22 mouse cellular contexts compared by ENCODE assay signal in genomic region chr8:120131158-120131557, GRCm38 (mm10). TPM values are rescaled to one million over a fixed set of nuclear protein-coding genes. Genes with fewer than 3 reads are reported as not detected.
DNase-seq lines count a peak whose midpoint lies in the region; ATAC-seq and TF ChIP-seq lines count a peak whose summit lies in the region.
"Had no signal": no experiment of that assay in that cellular context is flagged by ENCODE, and none has a peak within 500 bp of the region (broad histone marks: within the 10 kb centered on the region; RNA-seq: fewer than 3 reads in every experiment).

No protein-coding gene starts in this region.

- peaks cover 31% of the 10 kb centered on the region for H3K4me1 ChIP-seq in bone marrow macrophage, adult 2 months (ENCODE audit: control insufficient read depth, insufficient read depth, low read length)
- H3K4me1 ChIP-seq in heart, embryonic 12.5 days (replicated peaks): peaks cover 39% of the 10 kb centered on the region

- no peak for TF ChIP-seq POLR2A in bone marrow macrophage, adult 2 months (IDR thresholded peaks at IDR 0.05; ENCODE audit: borderline replicate concordance, low read depth, low read length)

- no peak overlapping the region for H3K4me2 ChIP-seq in heart, embryonic 12.5 days
- H3K4me2 ChIP-seq: embryonic facial prominence, embryonic 12.5 days; forebrain, embryonic 12.5 days; heart, embryonic 13.5 days; hindbrain, embryonic 12.5 days had no signal

- no peak for TF ChIP-seq CTCF in bone marrow macrophage, adult 2 months (IDR thresholded peaks at IDR 0.05; ENCODE audit: low read depth, low read length)

- no peak overlapping the region for H3K4me3 ChIP-seq in bone marrow macrophage, adult 2 months (ENCODE audit: insufficient read depth, low read length)
- no peak overlapping the region for H3K4me3 ChIP-seq in heart, embryonic 12.5 days
- H3K4me3 ChIP-seq: embryonic facial prominence, embryonic 12.5 days; forebrain, embryonic 12.5 days; heart, embryonic 13.5 days; hindbrain, embryonic 12.5 days had no signal

- 76% methylated on average over 8 of the region's 8 CpGs for WGBS in heart, embryonic 12.5 days

- H3K9me3 ChIP-seq in heart, embryonic 12.5 days (replicated peaks): no peaks in the 10 kb centered on the region
- H3K9me3 ChIP-seq: embryonic facial prominence, embryonic 12.5 days; heart, embryonic 13.5 days; hindbrain, embryonic 12.5 days had no signal

- peak; percentile 84 for ATAC-seq in megakaryocyte, adult 5-6 weeks (ENCODE audit: poor library complexity, severe bottlenecking)
- peak; percentile 52 for ATAC-seq in neutrophil, adult 5-6 weeks (ENCODE audit: extremely low read depth, insufficient number of reproducible peaks, low FRiP score, poor library complexity, severe bottlenecking)
- no peak for ATAC-seq in heart, embryonic 12.5 days (ENCODE audit: insufficient number of reproducible peaks, low FRiP score)
- ATAC-seq: forebrain, postnatal 0 days; hindbrain, embryonic 16.5 days; inflammation-experienced regulatory T-cells, adult 6 months had no signal

- DNase-seq in 416B (ENCODE audit: low read depth): peak; percentile 70
- no peak for DNase-seq in spleen, postnatal 14 days (ENCODE audit: low spot score in 2 of 2)
- DNase-seq: adrenal gland, postnatal 14 days; cerebellum, postnatal 14 days; forebrain, postnatal 0 days; gastrocnemius, postnatal 14 days; heart, postnatal 36 days had no signal

- H3K27me3 ChIP-seq in heart, embryonic 12.5 days (replicated peaks): no peaks in the 10 kb centered on the region
- H3K27me3 ChIP-seq: heart, embryonic 13.5 days had no signal

- no peak overlapping the region for H3K9ac ChIP-seq in heart, embryonic 12.5 days
- H3K9ac ChIP-seq: embryonic facial prominence, embryonic 12.5 days; forebrain, embryonic 12.5 days; forebrain, postnatal 0 days; heart, embryonic 13.5 days; hindbrain, embryonic 12.5 days had no signal

- peaks cover 7% of the 10 kb centered on the region; the same call in 1 of the 2 replicates for H3K36me3 ChIP-seq in heart, embryonic 12.5 days
- H3K36me3 ChIP-seq: embryonic facial prominence, embryonic 12.5 days; forebrain, embryonic 12.5 days; hindbrain, embryonic 12.5 days had no signal

- 0 out of 2 replicates have a peak overlapping the region, but pooled peaks have one; percentile 12 for H3K27ac ChIP-seq in bone marrow macrophage, adult 2 months (ENCODE audit: insufficient read depth, low read depth, low read length)
- no peak overlapping the region for H3K27ac ChIP-seq in heart, embryonic 12.5 days (ENCODE audit: poor library complexity, severe bottlenecking)
- H3K27ac ChIP-seq: embryonic facial prominence, embryonic 12.5 days; forebrain, embryonic 12.5 days; heart, embryonic 13.5 days; hindbrain, embryonic 12.5 days had no signal

RNA-seq across cellular contexts. Expression of gene 6430548M08Rik, which starts 17.2 kb away (rescaled TPM):
- polyA plus RNA-seq in bone marrow macrophage, adult 2 months (2012; ENCODE audit: insufficient read depth, insufficient read length, missing spikeins): 40.4 and 43.2 TPM in 2 replicates
- 61.4 and 76.5 TPM in 2 replicates for total RNA-seq in megakaryocyte, adult 5-6 weeks (2015)
- 70.0 and 87.2 TPM in 2 replicates for total RNA-seq in megakaryocyte, adult 5-6 weeks (2017)
- 97.9 and 122 TPM in 2 replicates for total RNA-seq in neutrophil, adult 5-6 weeks (2017)
- polyA plus RNA-seq in heart, embryonic 12.5 days (2016; fragmentation: Nextera tagmentation; extraction: Ambion mirVana): 13.8 and 14.4 TPM in 2 replicates

RNA-seq across cellular contexts. Expression of gene Zdhhc7, which starts 29.9 kb away (rescaled TPM):
- 33.5 and 36.9 TPM in 2 replicates for polyA plus RNA-seq in bone marrow macrophage, adult 2 months (2012; ENCODE audit: insufficient read depth, insufficient read length, missing spikeins)
- 21.1 and 23.0 TPM in 2 replicates for total RNA-seq in megakaryocyte, adult 5-6 weeks (2015)
- total RNA-seq in megakaryocyte, adult 5-6 weeks (2017): 31.8 and 33.3 TPM in 2 replicates
- total RNA-seq in neutrophil, adult 5-6 weeks (2017): 27.6 and 45.2 TPM in 2 replicates
- polyA plus RNA-seq in heart, embryonic 12.5 days (2016; fragmentation: Nextera tagmentation; extraction: Ambion mirVana): 33.9 and 34.9 TPM in 2 replicates

RNA-seq across cellular contexts. Expression of gene Fam92b, which starts 46.1 kb away (rescaled TPM):
- polyA plus RNA-seq in bone marrow macrophage, adult 2 months (2012; ENCODE audit: insufficient read depth, insufficient read length, missing spikeins): not detected in 2 replicates
- total RNA-seq in megakaryocyte, adult 5-6 weeks (2015): not detected in 2 replicates
- total RNA-seq in megakaryocyte, adult 5-6 weeks (2017): not detected in 2 replicates
- total RNA-seq in neutrophil, adult 5-6 weeks (2017): not detected in 2 replicates
- not detected in 2 replicates for polyA plus RNA-seq in heart, embryonic 12.5 days (2016; fragmentation: Nextera tagmentation; extraction: Ambion mirVana)
- total RNA-seq: gastrocnemius, adult 18-20 months; gastrocnemius, postnatal 14 days; heart, adult 8-10 months; heart, postnatal 36 days; MEL had no signal
- polyA plus RNA-seq: C2C12; heart, embryonic 13.5 days; heart, postnatal 0 days; inflammation-experienced regulatory T-cells, adult 6 months had no signal
